Mouse (Mus musculus) left cerebral cortex, postnatal 36 days (tissue): Measurements from ENCODE around the gene Tmem30a. TPM values are rescaled to one million over a fixed set of nuclear protein-coding genes. Genes with fewer than 3 reads are reported as not detected.

ENCODE experiments used
- DNase-seq, 2 experiments: peaks; one replicate each; pipeline ENCODE4 v3.0.0; 2021 to 2022; ENCODE audit warnings: low spot score in 2 of 2, mixed read lengths in 1 of 2
- intact Hi-C: fragments of 180-260 bp; cut with DNase I; formaldehyde crosslinking; loops from one replicate; pipeline ENCODE4 v1.15.1; 2025
- total RNA-seq, 2 experiments: library from RNA; stranded (reverse); gene quantifications; 2 replicates each; pipeline ENCODE4 v1.2.3; 2021

Gene Tmem30a
- total RNA-seq, 2 experiments from 2014 or later: 253 to 258 TPM

GRCm38 (mm10) chr9:79805426-79805825 lies 12.1 kb upstream of the Tmem30a start:
- intact Hi-C loops: no loop called here
- DNase-seq: no peak

DNA sequence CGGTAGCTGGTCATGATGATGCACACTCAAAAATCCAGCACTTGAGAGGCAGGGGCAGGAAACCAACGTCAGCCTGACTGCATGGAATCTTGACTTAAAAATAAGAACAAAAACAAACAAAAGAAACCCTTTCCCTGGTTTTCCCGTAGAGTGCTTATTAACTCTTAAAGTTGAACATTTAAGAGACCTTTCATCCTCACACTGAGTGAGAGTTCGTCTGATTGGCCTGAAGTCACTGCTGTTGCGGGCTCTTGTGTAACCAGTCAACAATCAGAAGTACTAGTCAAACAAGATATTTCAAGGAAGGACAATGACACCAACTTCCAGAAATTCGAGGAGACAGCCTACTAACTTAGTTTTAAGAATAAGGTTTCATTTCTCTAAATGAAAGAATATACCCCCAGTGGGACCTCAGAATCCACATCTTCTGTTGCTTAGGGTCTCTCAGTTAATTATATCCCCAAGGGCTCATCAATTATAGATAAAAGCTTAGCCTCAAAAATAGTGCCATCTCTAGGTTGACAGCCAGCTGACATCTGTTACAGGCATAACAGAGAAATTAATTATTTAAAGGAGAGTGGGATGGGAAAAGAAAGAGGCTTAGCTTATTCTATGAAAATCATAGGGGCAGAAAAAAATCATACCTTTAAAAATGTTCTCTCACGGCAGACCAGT lies 3.3 kb upstream of the Tmem30a start:
- intact Hi-C loops: no loop called here
- DNase-seq: no peak

GRCm38 (mm10) chr9:79795076-79795475 lies 1.8 kb upstream of the Tmem30a start:
- intact Hi-C loops: no loop called here
- no peak for DNase-seq

DNA sequence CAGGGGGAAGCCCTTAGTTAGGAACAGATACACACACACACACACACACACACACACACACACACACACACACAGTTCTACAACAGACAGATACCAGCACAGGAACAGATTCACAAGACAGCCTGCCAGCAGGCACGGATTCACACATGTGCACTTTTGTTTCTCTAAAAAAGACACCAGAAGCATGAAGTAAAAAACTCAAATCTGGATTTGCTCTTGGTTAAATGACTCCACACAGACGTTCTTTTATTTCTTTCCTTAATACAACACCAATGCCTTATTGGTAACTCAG lies 7.6 kb downstream of the Tmem30a start:
- DNase-seq: no peak
- intact Hi-C loops: no loop called here

DNA sequence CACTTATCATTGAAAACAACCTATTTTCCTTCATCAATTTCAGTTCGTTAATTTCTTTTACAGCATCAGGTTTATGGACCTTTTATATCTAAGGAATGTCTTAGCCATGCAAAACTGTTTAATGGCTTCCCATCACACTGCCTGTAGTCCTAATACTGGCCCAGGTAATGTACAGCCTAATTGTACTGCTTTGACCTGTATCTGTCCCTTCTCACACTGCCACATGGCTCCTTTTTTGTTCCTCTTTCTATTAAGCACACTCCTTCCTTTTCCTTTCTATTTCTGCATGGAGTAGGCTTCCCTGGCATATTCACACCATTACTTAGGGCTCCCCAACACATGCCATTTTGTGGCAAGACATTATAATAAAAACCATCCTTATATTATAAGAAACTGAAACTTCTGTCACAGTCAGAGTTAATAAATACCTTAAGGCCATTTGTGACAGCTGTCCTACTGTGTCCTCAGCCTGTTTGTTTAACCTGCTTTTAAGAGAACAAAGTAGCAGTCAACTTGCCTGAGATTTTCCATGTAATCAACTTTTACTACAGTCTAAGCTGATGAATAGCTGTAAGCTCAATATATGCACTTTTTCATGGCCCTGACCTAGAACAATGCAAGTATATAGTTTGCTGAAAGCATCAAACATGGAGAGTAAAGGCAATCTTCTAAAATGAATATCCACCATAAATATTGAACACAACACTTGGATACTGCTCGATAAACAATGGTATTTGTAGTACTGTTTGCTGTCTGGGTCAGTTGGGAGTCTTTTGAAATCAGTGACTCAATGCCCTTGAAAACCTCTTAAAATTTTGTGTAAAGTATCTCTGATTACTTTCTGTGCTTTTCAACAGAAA lies 8.1 kb downstream of the Tmem30a start:
- intact Hi-C loops: no loop called here
- DNase-seq: no peak

GRCm38 (mm10) chr9:79784439-79784838 lies 8.9 kb downstream of the Tmem30a start:
- intact Hi-C loops: no loop called here
- DNase-seq: no peak

DNA sequence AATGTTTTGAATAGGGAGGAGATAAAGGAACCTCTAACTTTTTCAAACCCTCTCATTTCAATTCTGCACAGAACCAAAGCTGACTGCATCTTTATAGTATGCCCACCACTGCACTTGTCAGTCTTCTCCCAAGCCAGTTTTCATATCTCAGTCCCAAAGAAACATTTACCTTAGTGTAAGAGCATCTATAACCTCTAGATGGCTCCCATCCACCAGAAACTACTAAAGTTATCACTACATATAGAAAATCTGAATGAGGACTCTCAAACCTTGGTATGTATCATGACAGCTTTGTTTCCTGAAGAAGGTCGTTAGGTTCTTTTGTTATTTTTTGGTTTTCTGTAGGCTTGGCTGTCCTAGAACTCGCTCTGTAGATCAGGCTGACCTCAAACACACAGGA lies 14.0 kb downstream of the Tmem30a start:
- DNase-seq: no peak
- intact Hi-C loops: no loop called here

DNA sequence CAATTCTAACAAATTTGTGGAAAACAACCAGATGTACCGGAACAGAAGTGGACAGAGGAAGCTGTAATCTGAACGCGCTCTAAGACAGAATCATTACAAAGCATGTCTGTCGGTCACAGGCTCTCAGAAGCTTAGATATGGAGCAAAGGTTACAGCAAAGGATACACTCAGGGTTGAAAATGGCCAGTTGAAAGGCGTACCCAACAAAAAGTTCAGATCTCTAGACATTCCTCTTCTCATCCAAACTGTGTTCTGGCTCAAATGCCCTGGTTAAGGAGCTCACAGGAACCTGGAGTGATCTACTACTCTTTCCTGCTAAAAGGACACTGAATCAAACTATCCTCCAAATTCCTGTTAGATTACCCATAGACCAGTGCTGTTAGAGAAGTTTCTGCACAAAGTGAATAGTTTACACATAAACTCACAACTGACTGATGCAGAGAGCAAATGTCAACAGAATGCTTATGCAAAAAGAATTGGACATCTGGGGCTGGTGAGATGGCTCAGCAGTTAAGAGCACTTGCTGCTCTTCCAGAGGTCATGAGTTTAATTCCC lies 26.2 kb downstream of the Tmem30a start:
- intact Hi-C loops: no loop called here
- no peak for DNase-seq

- DNase-seq: no peak
- intact Hi-C loops: no loop called here
Measured at GRCm38 (mm10) chr9:79765329-79765728, 28.0 kb downstream of the Tmem30a start.

- intact Hi-C loops: no loop called here
- DNase-seq: no peak
Measured at GRCm38 (mm10) chr9:79762519-79762918, 30.8 kb downstream of the Tmem30a start.

DNA sequence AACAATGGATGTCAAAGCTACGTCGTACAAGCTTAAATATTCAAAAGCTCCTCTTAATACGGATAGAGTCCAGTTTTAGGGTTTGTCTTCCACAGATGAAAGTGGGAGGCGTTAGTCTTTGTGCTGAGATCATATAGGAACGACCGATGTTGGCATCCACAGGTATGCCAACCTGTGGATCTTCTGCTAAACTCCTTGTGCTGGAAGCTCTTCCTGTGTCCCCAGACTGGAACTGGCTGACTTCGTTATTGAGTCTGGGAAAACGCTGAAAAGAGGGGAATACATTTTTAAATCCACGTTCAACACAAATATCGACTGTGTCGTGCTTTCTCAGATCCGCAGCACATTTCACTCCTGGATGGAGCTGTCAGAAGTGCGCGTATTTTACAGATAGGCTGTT lies 33.2 kb downstream of the Tmem30a start:
- DNase-seq: no peak
- intact Hi-C loops: no loop called here

DNA sequence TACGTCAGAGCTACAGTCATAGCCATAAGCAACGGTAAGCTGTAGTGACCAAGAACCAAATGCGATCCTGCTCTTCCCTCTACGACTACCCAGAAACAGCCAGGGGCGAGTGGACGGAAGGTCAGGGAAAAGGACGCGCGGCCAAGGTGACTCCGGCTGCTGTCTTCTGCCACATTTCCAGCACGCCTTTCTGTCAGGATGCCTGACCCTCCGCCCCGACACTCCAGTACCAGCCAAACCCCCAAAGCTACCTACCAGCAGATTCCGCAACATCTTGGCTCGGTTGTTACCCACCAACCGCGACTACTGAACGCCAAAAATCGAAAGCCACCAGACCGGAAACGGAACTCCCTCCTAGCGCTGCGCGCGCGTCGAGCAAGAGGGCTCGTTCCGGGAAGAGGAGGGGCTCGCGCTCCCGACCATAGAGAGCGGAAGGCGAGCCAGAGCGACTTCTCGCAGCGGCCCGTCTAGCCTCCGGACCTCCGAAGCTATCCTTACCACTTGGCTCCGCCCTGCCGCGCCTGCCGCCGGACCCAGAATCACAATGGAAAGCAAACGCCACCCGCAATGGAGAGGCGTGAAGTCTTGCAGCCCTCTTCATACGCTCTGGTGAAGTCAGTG lies 33.8 kb downstream of the Tmem30a start, which contains the start of gene Cox7a2:
TSS of gene Cox7a2 (minus strand) at position 494 of the 621 bp plus-strand sequence.
- DNase-seq: peak; percentile 92 to 93
- intact Hi-C loops: loop anchor here (1.0 kb wide), 1 partner anchor 34 kb away; the partner anchor contains the start of gene Tmem30a

GRCm38 (mm10) chr9:79755311-79755710 lies 38.0 kb downstream of the Tmem30a start:
- DNase-seq: no peak
- intact Hi-C loops: no loop called here

DNA sequence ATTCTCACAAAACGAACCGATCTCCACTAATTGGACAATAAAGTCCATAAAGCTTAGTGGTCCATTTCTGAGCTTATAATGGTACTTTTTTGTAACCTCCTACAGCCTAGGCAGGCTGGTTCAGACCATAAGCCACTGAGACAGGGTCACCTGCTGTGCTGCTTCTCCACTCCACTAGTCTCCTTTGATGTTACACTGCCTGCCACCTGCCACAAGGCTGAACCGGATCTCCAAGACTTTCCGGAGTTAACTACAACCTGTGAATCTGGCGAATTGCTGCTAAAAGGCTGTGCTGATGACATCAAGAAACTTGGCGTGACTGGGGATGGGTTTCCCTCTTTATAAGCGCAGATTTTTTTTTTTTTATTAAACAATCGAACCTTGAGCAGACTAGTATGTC lies 41.5 kb downstream of the Tmem30a start:
- DNase-seq: no peak
- intact Hi-C loops: no loop called here

- DNase-seq: no peak
- intact Hi-C loops: no loop called here
Measured at GRCm38 (mm10) chr9:79750709-79751108, 42.6 kb downstream of the Tmem30a start.

GRCm38 (mm10) chr9:79745036-79745435 lies 48.3 kb downstream of the Tmem30a start:
- no peak for DNase-seq
- intact Hi-C loops: no loop called here

- DNase-seq: no peak
- intact Hi-C loops: no loop called here
Measured at GRCm38 (mm10) chr9:79735608-79736007, 57.7 kb downstream of the Tmem30a start.

DNA sequence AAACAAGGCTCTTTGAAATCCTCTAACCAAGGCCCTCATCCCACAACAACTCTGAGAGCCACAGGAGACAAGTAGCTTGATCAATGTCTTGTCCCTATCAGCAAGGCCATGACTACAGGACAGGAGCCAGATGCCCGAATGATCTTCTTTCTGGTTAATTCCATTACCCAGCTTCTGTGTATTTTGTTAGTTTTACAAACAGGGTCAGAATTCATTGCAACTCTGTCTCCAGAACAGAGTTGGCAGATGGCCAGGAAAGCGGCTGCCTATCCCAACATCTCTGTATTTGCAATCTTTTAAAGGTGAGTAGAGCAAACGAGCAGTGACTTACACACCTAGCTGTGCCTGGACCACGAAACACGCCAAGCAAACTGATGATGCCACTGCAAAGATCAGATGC lies 63.0 kb downstream of the Tmem30a start:
- intact Hi-C loops: no loop called here

GRCm38 (mm10) chr9:79723090-79723489 lies 70.2 kb downstream of the Tmem30a start:
- DNase-seq: no peak
- intact Hi-C loops: loop anchor here (5.0 kb wide), 2 partner anchors 951 to 1076 kb away; no protein-coding TSS in a partner anchor

More for the DNA sequence above, 63.0 kb downstream of the Tmem30a start:
- DNase-seq: no peak

DNA sequence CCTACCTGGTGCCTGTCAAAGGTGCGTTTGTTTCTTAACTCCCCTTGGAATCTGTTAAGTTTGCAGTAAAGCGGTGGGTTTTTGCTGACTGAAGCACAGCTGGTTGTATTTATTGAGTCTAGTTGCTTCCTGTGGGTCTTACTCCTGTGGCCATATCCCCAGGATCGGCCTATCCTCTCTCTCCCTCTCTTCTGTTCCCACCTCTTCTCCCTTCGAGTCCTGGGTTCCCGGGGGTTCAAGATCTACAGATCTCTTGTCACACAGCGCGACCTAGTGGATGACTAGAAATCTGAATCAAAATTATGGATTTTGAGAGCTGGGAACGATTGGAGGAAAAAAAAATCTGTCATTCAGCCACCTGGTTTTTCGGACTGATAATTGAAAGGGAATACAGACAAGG lies 72.3 kb downstream of the Tmem30a start:
- DNase-seq: peak in 1 of 2 experiments; percentile 24
- intact Hi-C loops: loop anchor here (2.0 to 5.0 kb wide), 3 partner anchors 932 to 1074 kb away; no protein-coding TSS in a partner anchor
